Mouse (Mus musculus): ENCODE measurements around the gene Rgl3.

The Rgl3 gene

DNA sequence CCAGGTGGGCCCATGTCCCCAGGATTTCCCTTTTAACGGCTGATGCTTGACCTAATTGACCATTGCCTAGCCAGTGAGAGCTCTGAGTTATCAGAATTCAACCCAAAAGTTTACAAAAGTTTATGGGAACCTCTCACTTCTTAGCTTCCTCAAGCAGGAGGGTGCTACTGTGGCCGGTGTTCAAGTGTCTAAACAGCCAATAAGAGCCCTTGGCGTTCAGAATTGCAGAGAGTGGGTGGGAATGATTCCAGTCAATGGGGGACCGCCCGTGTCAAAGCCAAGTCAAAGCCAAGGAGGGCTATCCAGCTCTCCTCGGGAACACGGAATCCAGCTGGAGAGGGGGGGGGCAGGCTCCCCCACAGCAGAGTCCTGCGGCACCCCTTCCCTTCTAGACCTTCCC lies 41.1 kb downstream of the Rgl3 start:
- no peak for DNase-seq (ENCODE audit: low spot score in 2 of 2)

DNA sequence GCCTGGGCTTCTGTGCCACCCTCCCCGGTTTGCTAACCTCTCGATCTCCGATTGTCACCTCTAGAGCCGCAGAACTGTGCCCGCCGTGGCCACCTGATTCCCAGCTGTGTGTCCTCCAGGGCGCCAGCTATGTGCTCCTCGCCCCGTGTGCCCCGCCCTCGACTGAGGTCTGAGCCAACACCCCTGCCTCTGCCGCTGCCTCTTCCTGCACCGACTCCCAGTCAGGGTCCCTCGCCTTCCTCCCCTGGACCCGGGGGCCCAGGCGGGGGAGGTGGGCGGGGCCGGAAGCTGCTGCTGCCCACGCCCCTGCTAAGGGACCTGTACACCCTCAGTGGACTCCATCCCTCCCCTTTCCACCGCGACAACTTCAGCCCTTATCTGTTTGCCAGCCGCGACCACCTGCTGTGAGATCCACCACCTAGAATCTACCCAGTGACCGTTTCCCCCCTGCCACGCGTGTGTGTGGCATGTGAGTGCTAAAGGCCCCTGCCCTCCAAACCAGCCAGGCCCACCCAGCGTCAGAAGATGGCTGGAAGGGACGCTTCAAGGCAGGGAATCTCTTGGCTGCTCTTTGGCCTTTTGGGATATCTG lies 41.6 kb downstream of the Rgl3 start:
- DNase-seq (ENCODE audit: low spot score in 2 of 2) = no peak

GRCm38 (mm10) chr9:21944267-21944666 lies 45.0 kb downstream of the Rgl3 start:
- DNase-seq (ENCODE audit: low spot score in 2 of 2) = no peak

GRCm38 (mm10) chr9:21943638-21944037 lies 45.6 kb downstream of the Rgl3 start:
- DNase-seq (ENCODE audit: low spot score in 2 of 2) = no peak

DNA sequence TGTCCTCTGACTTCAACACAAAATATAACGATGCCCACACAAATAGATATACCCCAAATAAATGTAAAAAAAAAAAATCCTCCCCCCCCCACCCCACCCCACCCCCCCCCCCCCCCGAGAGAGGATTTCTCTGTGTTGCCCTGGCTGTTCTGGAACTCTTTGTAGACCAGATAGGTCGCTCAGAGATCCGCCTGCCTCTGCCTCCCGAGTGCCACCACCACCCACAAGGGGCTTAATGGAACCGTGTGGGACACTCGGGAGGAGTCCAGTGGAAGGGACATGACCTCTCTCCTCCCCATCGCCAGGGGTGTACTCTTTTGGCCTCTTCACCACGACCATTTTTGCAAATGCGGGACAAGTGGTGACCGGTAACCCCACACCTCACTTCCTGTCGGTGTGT lies 46.2 kb downstream of the Rgl3 start:
- DNase-seq (ENCODE audit: low spot score in 2 of 2) = no peak

- DNase-seq (ENCODE audit: low spot score in 2 of 2) = no peak
These were observed 50.9 kb downstream of the Rgl3 start for GRCm38 (mm10) chr9:21938234-21938855.

DNA sequence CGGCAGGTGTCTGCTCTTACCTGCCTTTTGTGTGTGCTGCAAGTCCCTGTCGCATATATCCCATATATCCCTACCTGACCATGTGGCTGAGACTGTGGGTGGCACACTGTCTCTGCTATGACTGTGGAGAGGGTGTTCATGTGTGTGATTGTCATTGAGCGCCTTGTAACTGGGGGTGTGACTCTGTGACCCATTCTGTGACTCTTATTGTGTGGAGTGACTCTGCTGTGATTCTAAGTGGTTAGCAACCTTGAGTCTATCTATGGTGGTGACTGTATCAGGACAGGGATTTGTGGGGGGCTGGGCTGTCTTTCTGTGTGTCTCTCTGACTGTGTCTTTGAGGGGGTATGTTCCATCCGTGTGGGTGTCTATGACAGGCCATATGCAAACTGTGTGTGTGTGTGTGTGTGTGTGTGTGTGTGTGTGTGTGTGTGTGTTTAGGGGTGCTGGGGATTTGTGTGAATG lies 51.5 kb downstream of the Rgl3 start:
- DNase-seq (ENCODE audit: low spot score in 2 of 2) = no peak

DNA sequence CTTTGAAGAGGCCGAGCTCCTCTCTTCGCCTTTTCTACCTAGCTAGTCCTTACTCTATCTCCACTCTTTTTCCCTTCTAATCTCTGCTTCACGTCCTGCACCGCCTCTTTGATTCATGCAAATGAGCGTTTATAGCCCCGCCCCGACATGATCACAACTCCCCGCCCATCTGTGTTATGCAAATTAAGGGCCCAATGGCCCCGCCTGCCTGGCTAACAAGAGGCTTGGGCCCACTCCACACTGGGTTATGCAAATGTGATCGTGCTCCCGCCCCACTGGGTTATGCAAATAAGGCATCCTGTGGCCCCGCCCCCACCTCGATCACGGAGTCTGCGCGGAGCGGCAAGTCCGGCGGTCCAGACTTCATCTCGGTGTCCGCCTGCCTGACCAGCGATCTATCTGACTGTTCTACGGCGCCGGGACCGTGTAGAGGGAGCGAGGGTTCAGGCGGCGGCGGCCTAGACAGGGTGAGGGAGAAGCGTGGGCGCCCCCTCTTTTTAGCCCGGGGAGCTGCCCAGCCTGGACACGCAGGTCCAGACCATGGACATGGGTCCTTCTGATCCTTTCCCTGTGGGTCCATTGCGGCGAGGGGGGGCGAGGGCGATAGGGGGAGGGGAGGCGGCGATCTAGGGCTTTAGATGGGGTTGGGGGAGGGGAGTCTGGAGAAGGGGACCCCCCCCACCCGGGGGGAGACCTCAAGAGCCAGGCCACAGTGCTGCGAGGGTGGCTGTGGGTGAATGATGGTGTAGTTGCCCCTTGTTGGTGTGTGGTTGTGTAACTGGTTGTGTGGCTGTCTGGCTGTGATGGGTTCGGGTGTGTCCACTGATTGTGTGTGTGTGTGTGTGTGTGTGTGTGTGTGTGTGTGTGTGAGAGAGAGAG lies 52.3 kb downstream of the Rgl3 start, which contains the start of gene Plppr2:
Gene Plppr2 (plus strand): TSS at position 342 of the 879 bp plus-strand sequence.
- peak; percentile 96 for DNase-seq (ENCODE audit: low spot score in 2 of 2)

DNA sequence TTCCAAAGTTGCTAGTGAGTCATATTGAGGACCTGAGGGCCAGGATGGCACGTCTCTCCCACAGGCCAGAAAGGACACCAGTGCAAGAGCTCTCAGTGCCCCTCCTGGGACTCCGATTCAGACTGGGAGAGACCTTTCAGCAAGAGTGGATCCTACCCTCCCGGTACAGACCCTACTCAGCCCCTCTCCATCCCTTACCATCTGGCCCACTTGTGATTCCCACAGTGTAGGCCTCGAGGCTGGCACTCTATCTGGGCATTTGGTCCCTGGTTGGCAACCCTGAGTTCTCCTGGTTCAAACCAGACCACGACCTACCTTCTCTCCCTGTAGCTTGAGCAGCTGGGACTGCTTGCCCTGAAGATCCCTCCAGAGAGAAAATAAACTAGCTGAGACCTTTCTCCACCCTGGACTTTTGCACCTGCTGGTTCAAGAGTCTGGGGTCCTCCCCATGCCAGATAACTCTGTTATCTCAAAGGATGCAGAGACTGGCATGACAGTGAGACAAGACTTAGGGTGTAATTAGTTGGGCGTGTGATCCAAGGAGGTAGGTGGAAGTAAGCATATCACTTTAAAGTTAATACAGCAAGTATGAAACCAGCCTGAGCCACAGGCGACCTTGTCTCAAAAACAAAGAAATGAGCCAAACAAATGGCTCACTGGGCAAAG lies 53.6 kb downstream of the Rgl3 start:
- DNase-seq (ENCODE audit: low spot score in 2 of 2) = no peak

- no peak for DNase-seq (ENCODE audit: low spot score in 2 of 2)
These were observed 55.2 kb downstream of the Rgl3 start for GRCm38 (mm10) chr9:21934021-21934420.

GRCm38 (mm10) chr9:21932445-21933137 lies 56.7 kb downstream of the Rgl3 start:
- no peak for DNase-seq (ENCODE audit: low spot score in 2 of 2)

- no peak for DNase-seq (ENCODE audit: low spot score in 2 of 2)
These were observed 57.2 kb downstream of the Rgl3 start for GRCm38 (mm10) chr9:21932006-21932405.

DNA sequence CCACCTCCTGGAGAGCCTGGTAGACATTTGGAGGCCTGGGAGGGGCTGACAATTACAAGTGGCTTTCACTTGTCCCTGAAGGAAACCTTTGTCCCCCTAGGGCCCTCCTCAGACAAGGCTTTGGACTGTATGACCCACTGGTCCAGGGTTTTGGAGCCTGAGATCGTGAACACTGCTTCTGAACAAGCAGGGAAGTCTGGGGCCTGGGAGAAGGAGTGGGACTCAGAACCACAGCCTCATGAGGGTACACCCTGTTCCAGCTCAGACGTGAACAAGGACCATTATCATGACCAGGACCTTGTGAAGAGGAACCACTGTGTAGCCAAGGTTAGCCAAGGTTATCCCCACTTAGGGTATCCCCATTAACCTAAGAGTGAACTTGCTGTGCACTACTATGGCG lies 60.0 kb downstream of the Rgl3 start:
- DNase-seq (ENCODE audit: low spot score in 2 of 2) = no peak

GRCm38 (mm10) chr9:21927208-21927753 lies 62.0 kb downstream of the Rgl3 start, which contains the start of the genes Ccdc159 and Tmem205:
TSS of gene Ccdc159 (plus strand) at chr9:21927471.
TSS of gene Tmem205 (minus strand) at chr9:21927556.
- DNase-seq (ENCODE audit: low spot score in 2 of 2) = peak; percentile 67 to 86

DNA sequence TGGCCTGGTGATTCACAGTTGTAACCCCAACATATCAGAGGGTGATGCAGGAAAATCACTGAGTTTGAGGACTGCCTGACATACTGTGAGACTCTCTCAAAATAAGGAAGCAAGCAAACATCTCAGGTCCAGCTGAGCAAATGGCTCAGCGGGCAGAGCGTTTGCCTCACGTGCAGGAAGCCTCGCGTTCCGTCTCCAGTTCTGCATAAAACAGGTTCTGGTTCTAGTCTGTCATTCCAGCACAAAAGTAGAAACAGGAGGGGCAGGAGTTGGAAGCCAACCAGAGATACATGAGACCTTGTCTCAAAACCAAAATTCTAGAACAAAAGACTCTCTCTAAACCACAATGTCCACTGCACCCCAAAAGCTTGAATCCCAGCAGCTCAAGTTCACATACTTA lies 62.5 kb downstream of the Rgl3 start:
- no peak for DNase-seq (ENCODE audit: low spot score in 2 of 2)

DNA sequence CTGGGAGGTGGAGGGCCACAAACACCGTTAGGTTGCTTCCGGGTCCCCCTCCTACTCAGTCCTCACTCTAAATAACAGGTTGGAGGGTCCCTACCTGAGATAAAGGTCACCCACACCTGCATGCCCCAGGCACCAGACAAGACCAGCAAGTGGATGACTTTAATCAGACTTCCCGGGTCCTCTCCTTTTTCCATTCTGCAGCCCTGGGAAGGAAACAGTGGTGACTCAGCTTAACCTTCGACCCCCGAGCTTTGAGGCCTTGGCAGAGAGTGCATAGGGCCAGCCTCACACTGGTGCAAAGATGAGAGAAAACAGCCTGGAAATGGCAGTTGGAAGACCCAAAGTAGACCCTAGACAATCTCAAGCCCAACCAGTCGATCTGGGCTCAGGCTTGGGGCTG lies 63.1 kb downstream of the Rgl3 start:
- no peak for DNase-seq (ENCODE audit: low spot score in 2 of 2)

DNA sequence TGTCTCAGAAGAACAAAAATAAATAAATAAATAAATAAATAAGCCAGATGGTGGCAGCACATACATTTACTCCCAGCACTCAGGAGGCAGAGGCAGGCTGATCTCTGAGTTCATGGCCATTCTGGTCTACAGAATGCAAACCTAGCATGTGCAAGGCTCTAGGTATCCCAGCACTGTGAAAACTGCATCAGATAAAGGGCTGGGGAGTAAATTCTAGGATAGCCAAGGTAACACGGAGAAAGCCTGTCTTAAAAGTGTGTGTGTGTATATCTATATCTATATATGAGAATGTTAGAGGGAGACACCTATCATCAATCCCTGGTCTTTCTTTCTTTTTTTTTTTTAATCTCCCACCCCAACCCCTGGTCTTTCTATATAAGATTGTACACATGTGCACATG lies 63.7 kb downstream of the Rgl3 start:
- DNase-seq (ENCODE audit: low spot score in 2 of 2) = no peak

DNA sequence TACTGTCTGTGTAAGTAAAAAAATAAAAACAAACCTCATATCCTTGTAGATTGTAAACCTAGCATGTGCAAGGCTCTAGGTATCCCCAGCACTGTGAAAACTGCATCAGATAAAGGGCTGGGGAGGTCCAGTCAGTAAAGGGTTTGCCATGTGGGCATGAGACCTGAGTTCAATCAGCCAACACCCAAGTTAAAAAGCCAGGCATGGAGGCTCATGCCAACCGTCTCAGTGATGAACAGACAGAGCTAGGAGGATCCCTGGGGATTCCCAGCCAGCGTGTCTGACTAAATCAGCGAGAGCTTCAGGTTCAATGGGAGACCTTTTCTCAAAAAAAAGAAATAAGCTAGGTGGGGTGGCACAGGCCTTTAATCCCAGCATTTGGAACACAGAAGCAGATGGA lies 64.2 kb downstream of the Rgl3 start:
- no peak for DNase-seq (ENCODE audit: low spot score in 2 of 2)

- DNase-seq (ENCODE audit: low spot score in 2 of 2) = no peak
These were observed 65.2 kb downstream of the Rgl3 start for GRCm38 (mm10) chr9:21924099-21924493.

DNA sequence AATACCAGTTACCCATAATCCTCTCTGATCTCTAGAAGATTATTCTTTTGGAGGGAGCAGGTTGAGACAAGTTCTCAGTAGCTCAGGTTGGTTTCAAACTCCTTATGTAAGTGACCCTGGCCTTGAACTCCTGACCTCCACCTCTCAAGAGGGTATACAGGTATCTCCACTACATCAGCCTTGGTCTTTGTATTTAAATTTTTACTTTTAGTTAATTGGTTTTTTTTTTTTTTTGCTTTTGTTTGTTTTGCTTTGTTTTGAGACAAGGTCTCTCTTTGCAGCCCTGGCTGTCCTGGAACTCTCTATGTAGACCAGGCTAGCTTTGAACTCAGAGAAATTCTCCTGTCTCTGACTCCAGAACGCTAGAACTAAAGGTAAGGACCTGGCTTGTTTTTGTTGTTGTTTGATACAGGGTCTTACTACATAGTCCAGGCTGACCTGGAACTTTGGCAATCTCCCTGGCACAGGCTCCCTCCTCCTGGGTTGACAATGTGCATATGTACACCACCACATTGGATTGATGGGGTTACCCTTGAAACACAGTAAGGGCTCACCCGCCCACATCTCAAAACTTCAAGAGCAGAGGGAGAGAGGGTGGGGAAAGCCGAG lies 65.7 kb downstream of the Rgl3 start:
- DNase-seq (ENCODE audit: low spot score in 2 of 2) = no peak

DNA sequence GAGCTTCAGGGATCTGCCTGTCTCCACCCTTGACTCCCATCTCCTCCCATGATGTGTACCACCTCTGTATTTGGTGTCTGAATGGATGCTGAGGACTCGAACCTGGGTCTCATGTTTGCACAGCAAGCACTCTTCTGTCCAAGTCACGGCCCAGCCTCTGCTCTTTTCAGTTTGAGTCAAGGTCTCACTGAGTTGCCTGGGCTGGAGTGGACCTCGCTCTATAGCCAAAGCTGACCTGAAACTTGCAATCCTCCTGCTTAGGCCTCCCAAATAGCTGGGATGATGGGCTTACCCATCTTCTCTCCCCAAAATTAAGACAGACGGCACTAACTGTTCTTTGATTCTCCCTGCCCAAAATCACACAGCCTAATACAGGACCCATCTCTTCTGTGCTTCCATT lies 66.2 kb downstream of the Rgl3 start:
- no peak for DNase-seq (ENCODE audit: low spot score in 2 of 2)
